Mouse (Mus musculus) megakaryocyte, embryonic 14.5 days (primary cell): ENCODE data around the gene Ecm2.

Source experiments
- FLI1 ChIP-seq: IDR thresholded peaks from 2 replicates; pipeline ENCODE4 v1.6.1; 2012; ENCODE audit warnings: low read length, inconsistent platforms, mixed read lengths
- GATA1 ChIP-seq: IDR thresholded peaks from 3 replicates; pipeline ENCODE4 v1.6.1; 2012; ENCODE audit warnings: mixed read lengths, low read length, inconsistent platforms, borderline replicate concordance

DNA sequence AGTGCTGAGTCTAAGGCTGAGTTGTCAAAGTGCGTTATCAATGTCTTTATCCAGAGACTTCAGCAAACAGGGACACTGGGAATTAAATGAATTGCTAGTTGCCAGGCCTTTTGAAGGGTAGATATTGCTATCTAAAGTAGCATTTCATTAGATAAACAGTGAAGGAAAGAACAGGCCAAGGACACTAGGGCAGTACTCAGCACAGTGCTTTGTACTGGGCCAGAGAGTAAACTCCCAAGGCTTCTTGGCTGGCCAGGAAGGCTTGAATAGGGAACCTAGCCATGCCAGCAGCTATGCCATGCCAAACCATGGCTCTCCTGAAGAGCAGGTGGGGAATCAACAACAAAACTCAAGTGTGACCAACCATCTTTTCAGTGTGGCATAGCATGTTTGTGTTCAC is 32.3 kb downstream of the Ecm2 start:
- TF ChIP-seq GATA1 = no peak
- no peak for TF ChIP-seq FLI1
